Mouse (Mus musculus): ENCODE measurements around the gene Alpk3.

GRCm38 (mm10) chr7:81122808-81123207 lies 65.4 kb downstream of the Alpk3 start:
- TF ChIP-seq CTCF (IDR thresholded peaks at IDR 0.05; ENCODE audit: insufficient read depth, low read length): no peak
- no peak for TF ChIP-seq POLR2A (IDR thresholded peaks at IDR 0.05; ENCODE audit: borderline replicate concordance, extremely low read depth, low read depth, low read length)
